Mouse (Mus musculus): ENCODE data around the gene Ccnd1. TPM values are rescaled to one million over a fixed set of nuclear protein-coding genes. Genes with fewer than 3 reads are reported as not detected.

Gene Ccnd1
- polyA plus RNA-seq, 1 experiment from 2014 or later = 194 TPM

- no peaks in the 10 kb centered on the region for H3K9me3 ChIP-seq
- peak overlapping the region; percentile 98 for H3K27ac ChIP-seq (replicated peaks)
- no peaks in the 10 kb centered on the region for H3K27me3 ChIP-seq (replicated peaks; ENCODE audit: low read depth, poor library complexity, severe bottlenecking)
- H3K4me1 ChIP-seq = peaks cover 69% of the 10 kb centered on the region
- peaks cover 54% of the 10 kb centered on the region for H3K36me3 ChIP-seq (replicated peaks)
- WGBS = 4% methylated on average over 20 of the region's 20 CpGs
- H3K4me3 ChIP-seq = peak overlapping the region; percentile 77
- peak; percentile 93 for DNase-seq (ENCODE audit: low spot score)
Measured at GRCm38 (mm10) chr7:144937490-144937889, 2.2 kb downstream of the Ccnd1 start.

GRCm38 (mm10) chr7:144936311-144936880 is 3.3 kb downstream of the Ccnd1 start:
- Histone ChIP-seq H3K27ac (replicated peaks) (0 out of 2 replicates have a peak overlapping the region, but pooled peaks have one; percentile 40), H3K27me3 (replicated peaks; ENCODE audit: low read depth, poor library complexity, severe bottlenecking) (no peaks in the 10 kb centered on the region), H3K4me3 (peak overlapping the region; percentile 16; the same call in 1 of the 2 replicates), H3K36me3 (replicated peaks) (peaks cover 65% of the 10 kb centered on the region), H3K9me3 (no peaks in the 10 kb centered on the region), H3K4me1 (peaks cover 64% of the 10 kb centered on the region)
- no peak for DNase-seq (ENCODE audit: low spot score)
- WGBS = 85% methylated on average over 4 of the region's 4 CpGs

- peak; percentile 51 for DNase-seq (ENCODE audit: low spot score)
- no peaks in the 10 kb centered on the region for H3K27me3 ChIP-seq (replicated peaks; ENCODE audit: low read depth, poor library complexity, severe bottlenecking)
- H3K4me1 ChIP-seq = peaks cover 56% of the 10 kb centered on the region
- no peaks in the 10 kb centered on the region for H3K9me3 ChIP-seq
- peaks cover 73% of the 10 kb centered on the region for H3K36me3 ChIP-seq (replicated peaks)
- peak overlapping the region; percentile 40; the same call in 1 of the 2 replicates for H3K27ac ChIP-seq (replicated peaks)
- no peak overlapping the region for H3K4me3 ChIP-seq
- WGBS = 66% methylated on average over 5 of the region's 5 CpGs
Measured at GRCm38 (mm10) chr7:144935563-144935962, 4.2 kb downstream of the Ccnd1 start.

- Histone ChIP-seq H3K4me1 (peaks cover 49% of the 10 kb centered on the region), H3K27me3 (replicated peaks; ENCODE audit: low read depth, poor library complexity, severe bottlenecking) (no peaks in the 10 kb centered on the region), H3K4me3 (no peak overlapping the region), H3K9me3 (no peaks in the 10 kb centered on the region), H3K36me3 (replicated peaks) (peaks cover 80% of the 10 kb centered on the region), H3K27ac (replicated peaks) (no peak overlapping the region)
- no peak for DNase-seq (ENCODE audit: low spot score)
- WGBS = 82% methylated on average over 5 of the region's 5 CpGs
Measured at GRCm38 (mm10) chr7:144934901-144935300, 4.8 kb downstream of the Ccnd1 start.

GRCm38 (mm10) chr7:144933796-144934195 is 5.9 kb downstream of the Ccnd1 start:
- 92% methylated on average over 8 of the region's 8 CpGs for WGBS
- H3K27ac ChIP-seq (replicated peaks) = no peak overlapping the region
- H3K36me3 ChIP-seq (replicated peaks) = peaks cover 90% of the 10 kb centered on the region
- DNase-seq (ENCODE audit: low spot score) = no peak
- H3K9me3 ChIP-seq = no peaks in the 10 kb centered on the region
- H3K4me1 ChIP-seq = peaks cover 48% of the 10 kb centered on the region
- no peak overlapping the region for H3K4me3 ChIP-seq
- no peaks in the 10 kb centered on the region for H3K27me3 ChIP-seq (replicated peaks; ENCODE audit: low read depth, poor library complexity, severe bottlenecking)

- peaks cover 94% of the 10 kb centered on the region for H3K36me3 ChIP-seq (replicated peaks)
- H3K27me3 ChIP-seq (replicated peaks; ENCODE audit: low read depth, poor library complexity, severe bottlenecking) = no peaks in the 10 kb centered on the region
- no peaks in the 10 kb centered on the region for H3K9me3 ChIP-seq
- peaks cover 48% of the 10 kb centered on the region for H3K4me1 ChIP-seq
- 93% methylated on average over 3 of the region's 3 CpGs for WGBS
- DNase-seq (ENCODE audit: low spot score) = no peak
- H3K27ac ChIP-seq (replicated peaks) = no peak overlapping the region
- H3K4me3 ChIP-seq = no peak overlapping the region
Measured at GRCm38 (mm10) chr7:144933336-144933735, 6.4 kb downstream of the Ccnd1 start.

GRCm38 (mm10) chr7:144932389-144932937 is 7.3 kb downstream of the Ccnd1 start:
- peak overlapping the region; percentile 66 for H3K27ac ChIP-seq (replicated peaks)

GRCm38 (mm10) chr7:144931778-144932177 is 7.9 kb downstream of the Ccnd1 start:
- H3K9me3 ChIP-seq = no peaks in the 10 kb centered on the region
- no peak overlapping the region for H3K27ac ChIP-seq (replicated peaks)
- peaks cover 89% of the 10 kb centered on the region for H3K36me3 ChIP-seq (replicated peaks)
- no peak overlapping the region for H3K4me3 ChIP-seq
- peak; percentile 77 for DNase-seq (ENCODE audit: low spot score)
- H3K4me1 ChIP-seq = peaks cover 40% of the 10 kb centered on the region
- H3K27me3 ChIP-seq (replicated peaks; ENCODE audit: low read depth, poor library complexity, severe bottlenecking) = no peaks in the 10 kb centered on the region
- 20% methylated on average over 3 of the region's 3 CpGs for WGBS

More at GRCm38 (mm10) chr7:144932389-144932937, 7.3 kb downstream of the Ccnd1 start:
- no peak for DNase-seq (ENCODE audit: low spot score)
- no peaks in the 10 kb centered on the region for H3K9me3 ChIP-seq
- no peak overlapping the region for H3K4me3 ChIP-seq
- WGBS = 73% methylated on average over 18 of the region's 18 CpGs
- H3K36me3 ChIP-seq (replicated peaks) = peaks cover 92% of the 10 kb centered on the region
- peaks cover 43% of the 10 kb centered on the region for H3K4me1 ChIP-seq
- no peaks in the 10 kb centered on the region for H3K27me3 ChIP-seq (replicated peaks; ENCODE audit: low read depth, poor library complexity, severe bottlenecking)

GRCm38 (mm10) chr7:144929931-144930330 is 9.8 kb downstream of the Ccnd1 start:
- Histone ChIP-seq H3K27me3 (replicated peaks; ENCODE audit: low read depth, poor library complexity, severe bottlenecking) (no peaks in the 10 kb centered on the region), H3K36me3 (replicated peaks) (peaks cover 70% of the 10 kb centered on the region), H3K27ac (replicated peaks) (no peak overlapping the region), H3K4me1 (peaks cover 22% of the 10 kb centered on the region), H3K9me3 (no peaks in the 10 kb centered on the region), H3K4me3 (no peak overlapping the region)
- WGBS = 73% methylated on average over 5 of the region's 5 CpGs
- no peak for DNase-seq (ENCODE audit: low spot score)

GRCm38 (mm10) chr7:144929506-144929905 is 10.2 kb downstream of the Ccnd1 start:
- peaks cover 20% of the 10 kb centered on the region for H3K4me1 ChIP-seq
- no peaks in the 10 kb centered on the region for H3K9me3 ChIP-seq
- WGBS = 83% methylated on average over 8 of the region's 8 CpGs
- no peak for DNase-seq (ENCODE audit: low spot score)
- H3K27ac ChIP-seq (replicated peaks) = no peak overlapping the region
- peaks cover 67% of the 10 kb centered on the region for H3K36me3 ChIP-seq (replicated peaks)
- no peak overlapping the region for H3K4me3 ChIP-seq
- H3K27me3 ChIP-seq (replicated peaks; ENCODE audit: low read depth, poor library complexity, severe bottlenecking) = no peaks in the 10 kb centered on the region

GRCm38 (mm10) chr7:144928889-144929210 is 10.9 kb downstream of the Ccnd1 start:
- peaks cover 66% of the 10 kb centered on the region for H3K36me3 ChIP-seq (replicated peaks)
- 80% methylated on average over 6 of the region's 6 CpGs for WGBS

GRCm38 (mm10) chr7:144928009-144928888 is 11.5 kb downstream of the Ccnd1 start:
- Histone ChIP-seq H3K27ac (replicated peaks) (0 out of 2 replicates have a peak overlapping the region, but pooled peaks have one; percentile 14), H3K27me3 (replicated peaks; ENCODE audit: low read depth, poor library complexity, severe bottlenecking) (no peaks in the 10 kb centered on the region), H3K9me3 (no peaks in the 10 kb centered on the region), H3K4me1 (peaks cover 20% of the 10 kb centered on the region), H3K4me3 (no peak overlapping the region), H3K36me3 (replicated peaks) (peaks cover 62% of the 10 kb centered on the region)
- no peak for DNase-seq (ENCODE audit: low spot score)
- 80% methylated on average over 4 of the region's 4 CpGs for WGBS

More at GRCm38 (mm10) chr7:144928889-144929210, 10.9 kb downstream of the Ccnd1 start:
- H3K27me3 ChIP-seq (replicated peaks; ENCODE audit: low read depth, poor library complexity, severe bottlenecking) = no peaks in the 10 kb centered on the region
- 0 out of 2 replicates have a peak overlapping the region, but pooled peaks have one; percentile 14 for H3K27ac ChIP-seq (replicated peaks)
- no peaks in the 10 kb centered on the region for H3K9me3 ChIP-seq
- DNase-seq (ENCODE audit: low spot score) = no peak
- no peak overlapping the region for H3K4me3 ChIP-seq
- H3K4me1 ChIP-seq = peaks cover 20% of the 10 kb centered on the region
